Mouse (Mus musculus) urinary bladder, postnatal 4 days (tissue): ENCODE results near the gene Kcnab2.

ENCODE experiments used
- DNase-seq, 2 experiments: peaks; one replicate each; pipeline ENCODE4 v3.0.0; 2021 to 2022; ENCODE audit warnings: low spot score in 2 of 2

Gene Kcnab2

DNA sequence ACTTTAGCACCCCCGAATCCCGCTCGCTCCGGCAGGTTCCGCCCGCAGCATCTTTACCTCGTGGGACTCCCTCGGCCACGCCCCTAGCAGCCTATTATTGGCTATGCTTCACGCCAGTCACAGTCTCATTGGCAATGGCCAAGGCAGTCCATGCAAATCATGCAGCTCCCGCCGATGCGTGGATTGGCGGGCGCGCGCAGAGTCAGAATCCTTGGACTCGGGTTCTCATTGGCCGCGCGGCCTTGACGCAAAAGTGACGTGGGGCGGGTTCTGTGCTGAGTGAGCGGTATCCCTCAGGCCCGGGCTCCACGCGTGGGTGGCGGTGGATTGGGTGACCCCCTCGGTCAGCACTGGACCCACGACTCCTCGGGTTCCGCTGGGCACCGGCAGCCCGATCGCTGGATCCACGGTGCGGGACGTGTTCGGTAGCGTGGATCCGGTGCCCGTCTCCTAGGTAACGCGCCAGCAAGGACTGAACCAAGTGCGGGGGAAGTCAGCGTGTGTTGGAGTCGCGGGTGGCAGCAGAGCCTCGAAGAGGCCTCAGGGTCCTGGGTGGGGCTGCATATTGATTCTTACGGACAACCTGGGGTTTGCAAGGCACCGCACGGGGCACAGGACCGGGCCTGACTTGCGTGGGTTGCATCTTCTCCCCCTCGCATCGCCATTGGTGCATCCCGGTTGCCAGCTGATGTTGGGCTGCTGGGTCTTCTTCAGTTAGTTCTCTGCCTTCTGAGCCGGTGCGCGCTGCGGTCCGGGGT lies at the start of gene Kcnab2:
Gene Kcnab2 (minus strand): TSS at position 406 of the 758 bp plus-strand sequence.
- DNase-seq, result peak; percentile 96 to 98

DNA sequence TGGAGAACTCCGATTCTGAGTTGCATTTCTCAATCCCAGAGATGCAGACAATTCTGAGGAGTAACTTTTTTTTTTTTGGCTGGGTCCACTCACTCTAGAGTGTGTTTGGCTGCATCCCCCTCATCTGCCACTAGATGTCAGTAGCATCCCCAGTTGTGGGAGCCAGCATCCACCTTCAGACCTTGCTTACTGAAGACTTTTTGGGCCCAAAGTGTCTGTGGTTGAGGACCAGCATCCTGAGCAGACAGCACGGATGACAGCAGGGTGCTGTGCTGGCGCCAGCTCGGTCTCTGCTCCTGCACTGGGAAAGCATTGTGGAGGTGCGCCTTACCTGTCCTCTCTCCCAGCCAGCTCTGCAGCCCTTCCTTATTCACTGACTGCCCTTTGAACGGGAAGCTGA lies 42.4 kb upstream of the Kcnab2 start:
- no peak for DNase-seq

DNA sequence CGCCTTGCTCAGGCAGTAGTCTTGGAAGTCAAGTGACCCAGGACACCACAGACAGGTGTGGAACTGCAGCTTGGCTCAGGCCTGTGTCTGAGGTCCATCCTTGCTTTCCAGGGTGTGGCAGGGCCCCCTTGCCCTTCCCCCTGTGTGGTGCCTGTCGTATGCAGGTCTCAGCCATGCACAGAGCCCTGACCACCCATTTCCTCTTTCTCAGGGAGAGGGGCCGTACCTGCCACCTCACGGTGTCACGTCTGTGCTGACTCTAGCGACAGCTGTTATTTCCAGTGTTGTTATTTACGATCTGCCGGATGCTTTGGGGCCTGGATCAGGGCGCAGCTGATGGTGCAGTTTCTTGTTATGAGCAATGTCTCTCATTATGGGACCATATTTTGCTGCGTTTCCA lies 41.4 kb upstream of the Kcnab2 start:
- no peak for DNase-seq

DNA sequence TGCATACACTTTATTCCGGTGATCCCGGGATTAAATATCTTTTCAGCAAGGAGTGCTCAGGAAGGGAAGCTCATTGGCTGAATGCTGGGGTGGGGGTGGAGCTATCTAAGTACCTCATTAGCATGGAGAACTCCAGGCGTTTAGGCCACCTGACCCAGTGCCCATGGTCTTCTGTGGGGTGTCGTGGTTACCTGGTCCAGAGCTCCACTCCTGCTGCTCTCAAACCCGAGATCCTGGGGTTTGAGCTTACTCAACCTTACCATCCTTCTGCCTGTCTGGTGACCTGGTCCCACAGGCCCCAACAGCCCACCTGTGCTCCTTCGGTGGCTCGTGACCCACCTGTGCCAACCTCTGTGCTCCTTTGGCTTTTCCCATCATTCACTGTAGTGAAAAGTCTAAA lies 37.2 kb upstream of the Kcnab2 start:
- no peak for DNase-seq

DNA sequence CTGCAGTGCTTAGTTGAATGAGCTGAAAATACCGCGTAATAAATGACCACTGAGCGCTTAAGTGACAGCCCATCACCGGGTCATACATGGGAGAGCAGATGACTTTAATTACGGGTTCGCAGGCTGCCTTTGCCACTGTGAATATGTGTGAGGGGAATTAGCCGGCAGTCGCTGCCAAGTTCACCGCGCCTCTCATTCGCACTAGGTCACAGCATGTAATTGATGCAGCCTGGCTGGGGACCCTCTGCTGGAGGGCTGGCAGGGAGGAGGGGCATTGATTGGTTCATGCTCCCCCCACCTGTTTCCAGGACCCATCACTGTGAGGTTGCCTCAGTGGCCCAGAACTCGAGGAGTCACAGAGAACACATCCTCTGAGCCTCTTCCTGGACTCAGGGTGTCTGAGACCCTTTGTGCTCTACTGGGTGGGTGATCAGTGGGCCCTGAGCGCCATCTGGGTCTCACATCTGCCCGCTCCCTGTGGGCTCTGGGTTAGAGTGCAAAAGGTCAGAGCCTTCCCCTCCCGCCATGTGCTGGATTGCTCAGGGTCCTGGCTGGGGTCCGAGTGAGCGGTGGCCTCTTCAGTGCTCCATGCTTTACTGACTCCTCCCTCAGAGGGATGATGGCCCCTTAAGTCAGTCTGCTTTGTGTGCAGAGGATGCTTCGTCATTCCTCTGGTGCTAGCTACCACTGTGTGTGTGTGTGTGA lies 34.7 kb upstream of the Kcnab2 start:
- DNase-seq, result no peak

DNA sequence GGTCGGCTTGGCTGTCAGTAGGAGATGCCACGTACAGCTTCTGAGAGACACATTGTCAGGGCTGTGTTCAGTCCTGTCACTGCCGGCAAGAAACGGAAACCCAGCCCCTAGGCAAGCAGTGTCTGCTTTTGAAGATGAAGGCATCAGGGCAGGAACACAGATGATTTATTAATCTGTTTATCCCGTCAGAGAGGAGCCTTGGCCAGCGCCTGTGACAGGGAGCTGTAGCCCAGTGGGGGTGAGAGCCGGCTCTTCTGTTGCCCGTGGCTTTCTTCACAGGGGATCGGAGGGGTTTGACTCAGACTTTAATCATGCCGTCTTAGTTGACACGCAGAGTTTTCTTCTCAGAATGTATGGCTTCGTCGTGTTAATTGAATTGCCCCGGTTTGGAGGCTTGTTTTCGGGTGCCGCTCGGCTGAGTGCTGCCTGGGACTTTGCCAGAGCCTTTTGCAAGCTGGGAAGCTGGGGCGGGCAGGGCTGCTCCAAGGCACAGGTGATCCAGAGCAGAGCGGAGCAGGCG lies 16.7 kb upstream of the Kcnab2 start:
- no peak for DNase-seq

DNA sequence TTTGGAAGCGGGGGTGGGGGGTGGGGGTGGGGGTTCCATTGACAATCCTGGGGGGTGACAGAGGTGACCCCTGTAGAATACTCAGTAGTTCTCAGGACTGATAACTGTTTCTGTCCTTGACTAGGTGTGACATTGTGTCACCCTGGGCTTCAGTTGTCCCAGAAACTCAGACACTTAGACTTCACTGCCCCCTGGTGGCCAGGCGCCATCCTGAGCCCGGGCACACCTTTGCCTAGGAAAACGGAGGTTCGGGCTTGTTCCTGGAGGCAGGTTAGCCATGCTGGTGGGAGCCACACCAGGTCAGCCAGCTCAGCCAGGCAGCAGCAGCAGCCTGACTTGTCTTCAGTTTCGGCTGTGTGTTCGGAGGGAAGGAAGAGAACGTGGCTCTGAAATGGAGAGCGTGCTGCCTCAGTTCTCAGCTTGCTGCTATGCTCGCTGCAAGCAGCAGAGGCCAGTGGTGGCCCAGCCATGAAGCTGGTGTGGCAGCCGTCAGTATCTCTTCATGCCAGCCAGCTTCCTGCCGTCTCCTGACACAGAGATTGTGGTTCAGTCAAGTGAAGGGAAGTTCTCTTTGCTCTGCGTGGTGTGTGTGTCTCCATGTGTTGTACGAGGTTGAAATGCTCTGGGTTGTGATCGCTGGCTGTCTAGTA lies 13.7 kb upstream of the Kcnab2 start:
- DNase-seq, result peak in 1 of 2 experiments; percentile 81

DNA sequence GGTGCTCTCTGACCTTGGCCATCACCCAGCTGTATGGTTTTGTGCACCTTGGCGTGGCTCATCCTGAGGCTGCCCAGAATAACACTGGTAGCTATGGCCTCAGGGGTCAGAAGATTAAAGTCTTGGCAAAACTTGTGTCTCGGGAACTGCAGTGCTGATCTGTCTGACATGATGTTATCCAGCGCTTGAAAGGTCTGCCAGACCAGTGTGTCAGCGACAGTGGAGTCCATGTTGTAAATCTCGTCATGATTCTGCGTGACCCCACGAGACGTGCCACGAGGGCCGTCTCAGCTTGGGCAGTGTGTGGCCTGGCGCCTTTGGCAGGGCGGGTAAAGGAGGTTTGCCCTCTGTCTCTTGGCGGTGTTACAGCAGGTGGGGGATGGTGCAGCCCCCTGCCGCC lies 12.6 kb upstream of the Kcnab2 start:
- no peak for DNase-seq

DNA sequence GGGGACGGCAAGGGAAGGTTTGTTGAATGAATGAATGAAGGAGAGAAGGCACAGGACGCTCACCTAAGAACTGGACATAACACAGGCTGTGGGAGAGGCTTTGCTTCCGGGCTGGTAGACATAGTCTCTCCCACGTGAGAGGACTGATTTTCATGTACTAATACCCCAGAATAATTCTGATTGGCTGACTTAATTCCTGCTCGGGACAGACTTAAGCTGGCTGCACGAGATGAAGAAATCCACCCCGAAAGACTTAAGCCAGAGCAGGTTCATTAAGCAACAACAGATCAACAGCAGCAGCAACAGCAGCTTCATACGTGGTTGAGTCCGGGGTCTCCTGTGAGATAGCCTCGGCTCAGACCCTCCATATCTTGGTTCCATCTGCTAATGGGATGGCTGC lies 10.4 kb upstream of the Kcnab2 start:
- DNase-seq, result no peak

DNA sequence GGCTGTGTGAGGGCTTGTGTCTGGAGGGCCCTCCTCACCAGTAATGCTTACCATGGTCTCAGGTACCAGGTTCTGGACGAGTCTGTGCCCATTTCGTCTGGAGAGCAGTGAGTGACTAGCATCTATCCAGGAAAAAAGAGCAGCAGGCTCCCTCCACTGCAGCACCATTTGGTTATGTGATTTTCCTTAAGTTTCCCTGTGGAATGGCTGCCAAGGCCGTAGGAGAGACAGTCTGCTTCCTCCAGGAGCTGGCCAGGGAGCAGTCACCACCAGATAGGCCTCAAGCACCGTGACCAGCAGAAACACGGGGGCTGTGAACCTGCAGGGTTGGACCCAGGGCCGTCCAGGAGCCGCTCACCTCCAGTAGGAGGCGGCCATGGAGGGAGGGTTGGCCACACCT lies 2.8 kb upstream of the Kcnab2 start:
- no peak for DNase-seq

DNA sequence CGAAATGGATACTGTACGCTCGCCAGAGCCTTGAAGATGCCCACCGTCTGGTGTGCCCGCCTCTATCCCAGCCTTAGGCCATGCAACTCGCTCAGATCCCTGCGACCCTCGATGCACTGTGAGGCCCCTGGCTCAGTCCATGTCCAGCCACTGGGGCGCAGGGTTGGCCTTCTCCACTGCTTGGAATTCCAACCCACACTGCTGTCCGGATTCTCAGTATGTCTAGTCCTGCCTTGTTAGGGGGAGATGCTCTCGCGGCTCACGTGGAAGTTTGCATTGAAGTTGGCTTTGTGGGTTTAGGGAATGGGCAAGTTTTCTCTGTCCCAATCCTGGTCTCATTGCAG lies 525 bp upstream of the Kcnab2 start:
- peak in 1 of 2 experiments; percentile 23 for DNase-seq

DNA sequence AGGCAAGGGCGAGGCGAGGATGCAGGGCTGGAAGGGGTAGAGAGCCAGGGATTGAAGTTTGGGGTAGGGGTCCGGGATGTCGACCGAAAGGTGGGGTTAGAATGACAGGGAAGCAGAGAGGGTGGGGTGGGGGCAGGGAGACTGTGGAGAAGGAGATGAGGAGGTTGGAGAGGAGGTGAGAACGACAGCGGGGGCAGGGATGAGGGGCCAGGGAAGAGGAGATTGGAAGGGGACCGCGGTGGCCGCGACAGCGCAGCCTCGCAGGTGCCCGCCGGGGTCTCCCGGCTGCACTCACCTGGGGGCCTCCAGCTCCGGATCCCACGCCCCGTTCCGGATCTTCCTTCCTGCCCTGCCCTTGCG lies 585 bp downstream of the Kcnab2 start:
- DNase-seq, result no peak

DNA sequence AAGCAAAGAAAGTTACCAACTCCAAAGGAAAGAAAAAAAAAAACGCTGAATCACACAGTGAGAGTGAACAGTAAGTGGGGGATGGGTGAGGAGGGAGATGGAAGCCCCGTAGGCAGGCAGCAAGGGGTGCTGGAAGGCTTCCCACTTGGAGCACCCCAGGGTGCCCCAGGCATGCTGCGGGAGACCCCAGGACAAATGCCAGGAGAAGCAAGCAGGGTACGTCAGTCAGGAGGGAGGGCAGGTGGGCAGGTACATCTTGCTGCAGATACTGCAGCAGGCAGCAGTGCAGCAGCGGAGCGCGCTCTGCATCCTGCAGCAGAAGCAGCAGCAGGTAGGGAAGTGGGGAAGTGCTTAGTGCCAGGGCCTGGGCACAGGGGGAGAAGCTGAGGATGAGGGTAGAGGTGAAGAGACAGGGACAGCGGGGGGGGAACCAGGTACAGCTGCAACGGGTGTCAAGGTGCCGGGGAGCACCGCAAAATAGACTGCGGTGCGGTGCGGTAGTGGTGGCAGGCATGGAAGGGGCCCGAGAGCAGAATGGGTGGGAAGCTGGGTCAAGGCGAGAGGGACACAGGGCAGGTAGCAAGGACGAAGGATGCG lies 1.1 kb downstream of the Kcnab2 start, which contains the start of gene Nphp4:
Gene Nphp4 (plus strand): TSS at position 280 of the 597 bp plus-strand sequence.
- DNase-seq, result no peak

DNA sequence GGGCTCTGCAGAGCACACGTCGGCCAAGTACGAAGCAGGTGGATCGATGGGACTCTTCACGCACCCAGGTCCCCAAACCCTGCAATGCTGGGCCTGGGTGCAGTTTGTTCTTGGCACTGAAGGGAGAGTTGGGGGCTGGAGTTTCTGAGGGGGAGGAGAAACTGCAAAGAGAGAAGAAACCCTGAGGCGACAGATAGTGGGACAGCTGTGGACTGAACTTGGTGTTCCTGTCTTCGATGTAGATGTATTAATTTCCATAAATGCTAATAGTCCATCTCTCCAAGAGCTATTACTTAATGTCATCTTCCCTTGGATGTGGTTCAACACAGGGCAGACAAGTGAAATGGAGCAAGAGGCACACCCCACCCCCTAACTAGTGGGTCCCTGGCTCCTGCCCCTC lies 1.7 kb downstream of the Kcnab2 start:
- no peak for DNase-seq

DNA sequence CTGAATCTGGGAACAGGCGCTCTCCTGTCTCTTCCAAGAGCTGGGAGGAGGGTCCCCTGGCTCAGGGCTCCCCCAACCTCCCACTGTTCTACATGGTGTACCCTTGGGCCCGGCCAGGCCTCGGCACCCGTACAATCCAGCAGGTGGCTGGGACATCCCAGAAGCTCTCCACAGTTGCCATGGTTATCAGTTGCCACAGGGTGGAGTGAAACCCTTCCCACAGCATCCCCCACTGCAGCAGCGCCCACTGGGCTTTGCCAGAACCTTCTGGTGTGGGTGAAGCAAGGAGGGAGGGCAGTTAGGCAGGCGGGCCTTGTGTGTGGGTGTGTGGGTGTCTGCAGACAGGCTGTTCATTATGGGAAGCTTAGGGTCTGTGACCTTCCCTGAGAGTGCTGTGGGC lies 9.7 kb downstream of the Kcnab2 start:
- DNase-seq, result no peak

DNA sequence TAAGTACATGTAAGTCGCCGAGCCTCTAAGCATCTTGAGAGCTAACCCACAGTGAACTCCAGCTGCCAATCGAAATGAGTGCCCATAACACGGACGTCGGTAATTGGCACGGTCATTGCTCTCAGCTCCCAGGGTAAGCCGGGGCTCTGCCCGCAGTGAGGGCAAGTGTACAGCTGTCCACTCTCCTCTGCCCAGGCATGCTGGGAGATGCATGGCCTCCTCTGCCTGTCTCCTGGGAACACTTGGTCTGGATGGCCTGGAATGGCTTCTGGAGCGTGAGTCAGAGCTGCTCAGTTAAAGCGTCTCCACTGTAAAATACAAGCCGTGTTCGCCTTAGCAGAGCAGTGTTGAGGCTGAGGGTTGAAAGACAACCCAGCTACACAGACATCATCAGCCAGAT lies 11.1 kb downstream of the Kcnab2 start:
- DNase-seq, result no peak

DNA sequence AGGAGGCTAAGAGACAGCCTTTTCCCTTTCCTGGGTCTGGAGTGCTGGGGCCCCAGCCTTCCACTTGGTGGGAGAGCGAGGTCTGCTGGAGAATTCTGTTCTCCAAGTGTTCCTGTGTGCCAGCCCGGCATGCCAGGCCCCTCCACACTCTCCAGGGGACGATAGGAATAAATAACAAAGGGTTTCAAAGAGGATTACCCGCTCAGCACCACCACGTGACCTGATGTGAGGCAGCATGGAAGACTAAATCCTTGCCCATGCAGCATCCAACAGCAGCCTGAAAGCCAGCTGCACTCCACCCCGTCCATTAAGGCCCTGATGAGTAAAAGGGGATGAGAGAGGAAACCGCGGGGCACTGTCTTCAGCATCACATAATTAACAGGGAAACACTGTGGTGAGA lies 12.6 kb downstream of the Kcnab2 start:
- DNase-seq, result no peak

DNA sequence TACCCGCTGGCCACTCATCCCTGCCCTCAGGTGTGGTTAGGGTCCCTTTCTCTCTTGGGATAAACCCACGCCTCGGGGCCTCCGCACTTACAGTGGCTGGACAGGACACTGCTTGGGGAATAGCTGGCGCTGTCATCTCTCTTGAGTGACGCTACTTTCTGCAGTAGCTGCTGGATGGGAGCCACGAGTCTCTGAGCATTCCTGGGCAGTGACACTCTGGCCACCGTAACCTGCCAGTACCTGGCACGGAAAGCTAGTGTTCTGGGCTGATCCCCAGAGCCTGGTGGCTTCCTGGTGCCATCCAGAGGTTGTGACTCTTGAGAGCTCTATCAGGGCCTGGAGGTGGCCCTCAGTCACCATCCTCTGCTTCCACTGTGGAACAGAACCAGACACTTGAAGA lies 14.5 kb downstream of the Kcnab2 start:
- no peak for DNase-seq

DNA sequence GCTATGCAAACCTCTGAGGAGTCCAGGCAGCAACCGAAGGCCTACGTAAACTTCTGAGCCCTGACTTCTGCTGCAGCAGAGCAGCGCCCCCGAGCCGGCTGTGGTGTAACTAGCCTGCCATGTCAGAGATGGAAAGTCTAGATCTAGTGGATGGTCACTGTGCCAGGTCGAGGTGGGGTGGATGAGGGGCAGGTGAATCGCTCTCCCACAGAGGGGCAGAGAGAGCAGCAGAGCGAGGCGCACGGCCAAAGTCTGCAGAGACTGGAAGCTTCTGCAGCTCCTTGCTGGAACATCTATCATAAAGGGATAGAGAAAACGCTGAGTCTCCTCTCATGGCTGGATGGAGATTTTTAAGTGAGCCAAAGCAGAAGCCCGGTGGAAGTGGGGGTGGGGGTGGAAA lies 15.2 kb downstream of the Kcnab2 start:
- no peak for DNase-seq

DNA sequence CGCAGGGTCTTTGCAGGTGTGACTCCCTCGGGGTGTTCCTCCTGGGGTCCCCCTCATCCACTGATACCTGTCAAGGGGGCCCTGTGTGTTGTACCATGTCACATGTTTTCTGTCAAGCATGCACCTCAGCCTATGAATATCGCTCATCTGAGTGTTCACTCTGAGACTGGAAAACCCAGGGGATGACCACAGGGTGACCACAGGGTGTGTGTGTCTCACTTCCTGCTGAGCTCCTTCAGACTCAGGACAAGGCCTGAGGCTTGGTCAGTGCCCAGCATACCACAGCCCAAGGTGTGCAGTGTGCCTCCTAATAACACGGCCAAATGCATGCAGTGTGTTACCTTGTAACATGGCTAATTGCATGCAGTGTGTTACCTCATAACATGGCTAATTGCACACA lies 20.0 kb downstream of the Kcnab2 start:
- DNase-seq, result no peak

DNA sequence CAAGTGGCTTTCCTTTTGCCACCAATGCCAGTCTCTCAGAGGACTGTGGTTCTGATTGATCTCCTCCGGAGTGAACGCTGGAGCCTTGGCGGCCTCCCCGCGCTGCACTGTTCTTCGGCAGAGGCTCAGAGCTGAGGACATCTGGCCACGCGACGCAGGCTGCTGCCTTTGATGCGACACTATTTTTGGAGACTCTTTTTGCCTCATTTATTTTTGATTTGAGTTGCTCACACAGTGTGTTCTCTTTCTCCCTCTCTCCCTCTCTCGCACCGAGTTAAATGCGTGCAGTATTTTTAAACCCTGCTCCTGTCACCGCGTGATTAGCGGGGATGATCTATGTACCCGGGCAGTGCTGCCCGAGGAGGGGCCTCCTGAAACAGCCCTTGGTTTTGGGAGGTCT lies 21.1 kb downstream of the Kcnab2 start:
- DNase-seq, result no peak

DNA sequence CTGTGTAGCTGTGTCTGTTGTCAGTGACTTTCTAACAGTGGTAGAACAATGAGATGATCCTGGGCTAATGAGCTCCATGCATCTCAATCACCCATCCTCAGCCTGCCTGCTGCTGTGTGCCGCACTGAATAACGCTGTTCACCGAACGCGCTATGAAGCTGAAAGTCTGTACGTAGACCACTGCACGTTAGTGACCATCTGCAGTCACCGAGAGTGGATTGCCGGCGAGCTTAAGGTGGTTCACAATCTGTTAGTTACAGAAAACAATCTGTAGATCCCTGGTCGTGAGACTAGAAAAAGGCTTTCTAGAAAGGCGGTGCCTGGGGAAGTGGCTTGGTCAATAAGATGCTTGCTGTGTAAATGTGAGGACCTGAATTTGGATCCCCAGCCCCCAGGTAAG lies 23.5 kb downstream of the Kcnab2 start:
- DNase-seq, result no peak

DNA sequence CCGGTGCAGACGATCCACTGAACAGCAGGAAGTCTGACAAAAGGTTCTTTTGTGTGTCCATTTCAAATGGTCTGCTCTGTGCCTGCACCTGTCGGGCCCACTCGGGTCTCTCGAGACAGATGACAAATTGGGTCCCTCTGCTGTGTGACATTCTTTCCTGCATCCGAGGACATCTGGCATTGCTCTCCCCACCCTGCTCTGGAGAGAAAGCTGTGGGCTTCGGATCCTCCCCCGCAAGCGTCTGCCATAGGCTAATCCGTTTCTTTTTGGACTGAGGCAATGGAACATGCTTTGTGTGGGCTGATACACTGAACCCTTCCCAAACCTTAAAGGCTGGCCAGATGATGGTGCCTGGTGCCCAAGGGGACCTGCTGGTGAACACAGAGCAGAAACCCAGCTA lies 24.6 kb downstream of the Kcnab2 start:
- no peak for DNase-seq
